Mouse (Mus musculus): ENCODE measurements around the gene Klf17.
"Not testable (repeated sequence)": the region's sequence is repeated elsewhere in the genome, so short reads cannot be mapped to it uniquely, and the experiment has no call there.

The Klf17 gene

GRCm38 (mm10) chr4:117765416-117765815, at the start of gene Klf17:
Gene Klf17, minus strand, starts transcription at chr4:117765648.
- no peak for DNase-seq (ENCODE audit: low spot score)

DNA sequence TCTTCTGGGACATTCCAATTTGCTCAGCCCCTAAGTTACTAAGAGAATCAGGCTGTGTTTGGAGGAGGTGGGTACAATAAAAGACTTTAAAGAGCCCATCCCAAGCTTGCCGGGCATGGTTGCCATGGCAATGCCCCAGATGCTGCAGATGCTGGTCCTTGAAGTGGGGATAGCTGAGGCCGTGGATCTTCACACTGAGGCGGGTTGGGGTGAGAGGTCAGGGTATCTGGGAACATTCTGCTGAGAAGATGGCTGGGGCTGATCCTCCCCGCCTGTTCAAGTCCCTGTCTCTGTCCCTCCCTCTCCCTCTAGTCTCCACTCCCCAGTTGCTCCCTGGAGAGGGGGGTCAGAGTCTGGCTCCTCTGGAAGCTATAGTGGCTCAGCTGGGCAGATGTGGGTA, 48.9 kb upstream of the Klf17 start:
- DNase-seq (ENCODE audit: low spot score), result peak; percentile 41

GRCm38 (mm10) chr4:117813591-117814192, 48.2 kb upstream of the Klf17 start:
- peak; percentile 16 for DNase-seq (ENCODE audit: low spot score)

DNA sequence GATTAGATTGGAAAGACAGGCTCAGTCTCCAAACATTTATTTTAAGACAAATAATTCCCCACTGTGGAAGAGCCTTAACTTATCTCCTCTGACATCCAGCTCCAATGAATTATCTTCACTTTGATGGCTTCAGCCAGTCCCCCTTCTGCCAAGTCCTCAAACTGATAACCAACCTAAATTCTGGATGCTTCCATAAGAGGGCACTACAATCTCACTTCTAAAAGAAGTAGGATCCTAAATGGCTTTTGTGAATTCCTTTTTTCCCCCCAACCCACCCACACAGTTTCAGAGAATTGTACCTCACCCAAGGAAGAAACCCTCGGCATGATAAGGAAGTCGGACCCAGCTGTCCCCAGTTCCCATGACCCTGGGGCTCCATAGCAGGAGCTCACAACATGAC, 45.5 kb upstream of the Klf17 start:
- DNase-seq (ENCODE audit: low spot score), result peak; percentile 24

- no peak for DNase-seq (ENCODE audit: low spot score)
Observed at GRCm38 (mm10) chr4:117806992-117807391, 41.5 kb upstream of the Klf17 start.

GRCm38 (mm10) chr4:117799904-117800303, 34.5 kb upstream of the Klf17 start:
- DNase-seq (ENCODE audit: low spot score), result no peak

DNA sequence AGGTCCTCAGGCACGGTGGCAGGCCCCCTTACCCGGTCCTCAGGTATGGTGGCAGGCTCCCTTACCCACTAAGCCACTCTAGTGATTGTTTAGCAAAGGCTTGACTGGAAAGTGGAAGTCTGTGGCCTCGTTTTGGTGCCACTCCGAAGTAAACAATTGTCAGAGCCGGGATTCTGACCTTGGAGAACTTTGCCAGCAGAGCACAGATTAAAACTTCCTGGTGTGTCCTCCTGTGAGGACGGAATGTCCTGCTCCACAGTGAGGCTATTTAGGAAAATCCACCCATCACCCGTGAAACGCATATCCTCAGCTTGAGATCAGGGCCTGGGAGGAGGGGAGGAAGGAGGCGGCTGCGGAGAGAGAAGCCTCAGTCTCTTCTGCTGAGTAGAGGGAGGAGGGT, 22.9 kb upstream of the Klf17 start:
- DNase-seq (ENCODE audit: low spot score), result no peak

GRCm38 (mm10) chr4:117786963-117787362, 21.5 kb upstream of the Klf17 start:
- peak; percentile 11 for DNase-seq (ENCODE audit: low spot score)

- DNase-seq (ENCODE audit: low spot score), result no peak
Observed at GRCm38 (mm10) chr4:117782908-117783307, 17.5 kb upstream of the Klf17 start.

DNA sequence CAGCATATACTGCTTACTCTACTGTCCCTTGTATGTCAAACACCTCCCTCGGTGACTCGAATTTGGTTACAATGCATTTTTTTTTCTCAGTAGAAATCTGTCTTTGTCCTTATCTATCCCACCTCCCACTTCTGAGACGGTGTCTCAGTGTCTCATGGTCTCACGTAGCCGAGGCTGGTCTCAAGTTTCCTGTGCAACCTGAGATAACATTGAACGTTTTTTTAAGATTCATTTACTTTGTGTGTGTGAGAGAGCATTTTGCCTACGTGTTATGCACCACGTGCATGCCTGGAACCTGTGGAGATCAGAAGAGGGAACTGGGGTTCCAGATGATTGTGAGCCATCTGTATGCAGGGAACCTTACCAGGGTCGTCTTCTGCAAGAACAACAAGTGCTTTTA, 7.5 kb upstream of the Klf17 start:
- no peak for DNase-seq (ENCODE audit: low spot score)

- DNase-seq (ENCODE audit: low spot score), result peak; percentile 84
Observed at GRCm38 (mm10) chr4:117770935-117771334, 5.5 kb upstream of the Klf17 start.

- no peak for DNase-seq (ENCODE audit: low spot score)
Observed at GRCm38 (mm10) chr4:117760151-117760550, 5.3 kb downstream of the Klf17 start.

- not testable (repeated sequence) for DNase-seq (ENCODE audit: low spot score)
Observed at GRCm38 (mm10) chr4:117752469-117752868, 13.0 kb downstream of the Klf17 start.

DNA sequence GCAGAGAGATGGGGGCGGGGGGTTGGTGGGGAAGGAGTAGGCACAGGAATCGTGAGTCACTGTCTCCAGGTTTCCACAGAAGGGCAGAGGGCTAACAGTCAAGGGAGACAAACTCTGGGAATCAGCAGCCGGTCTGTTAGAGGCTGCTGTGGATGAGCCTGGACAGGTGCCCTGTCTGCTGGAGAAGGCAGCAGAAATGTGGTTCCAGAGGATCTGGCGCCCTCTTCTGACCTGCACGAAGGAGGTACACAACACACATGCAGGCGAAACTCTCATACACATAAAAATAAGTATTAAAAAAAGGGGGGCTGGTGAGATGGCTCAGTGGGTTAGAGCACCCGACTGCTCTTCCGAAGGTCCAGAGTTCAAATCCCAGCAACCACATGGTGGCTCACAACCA, 27.9 kb downstream of the Klf17 start:
- peak; percentile 10 for DNase-seq (ENCODE audit: low spot score)

GRCm38 (mm10) chr4:117731926-117732325, 33.5 kb downstream of the Klf17 start:
- no peak for DNase-seq (ENCODE audit: low spot score)

DNA sequence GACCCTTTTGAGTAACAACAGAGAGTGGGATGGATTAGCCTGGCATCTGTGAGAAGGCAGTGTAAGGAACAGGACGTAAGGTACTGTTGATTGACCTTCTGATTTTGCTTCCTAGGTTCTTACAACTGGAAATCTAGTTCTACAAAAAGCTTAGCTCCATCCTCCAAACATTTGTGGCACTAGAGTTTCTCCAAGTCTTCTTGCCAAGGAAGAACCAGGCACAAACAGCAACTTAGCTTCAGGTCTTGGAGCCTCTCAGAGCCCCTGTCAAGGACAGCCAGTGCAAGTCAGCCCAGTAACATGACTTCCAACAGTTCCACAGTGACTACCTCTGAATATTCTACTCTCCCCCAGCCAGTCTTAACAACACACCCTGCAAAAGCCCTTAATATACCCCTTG, 41.3 kb downstream of the Klf17 start, which contains the start of gene Gm12845:
TSS of gene Gm12845 (plus strand) at position 301 of the 400 bp plus-strand sequence.
- DNase-seq (ENCODE audit: low spot score), result no peak

DNA sequence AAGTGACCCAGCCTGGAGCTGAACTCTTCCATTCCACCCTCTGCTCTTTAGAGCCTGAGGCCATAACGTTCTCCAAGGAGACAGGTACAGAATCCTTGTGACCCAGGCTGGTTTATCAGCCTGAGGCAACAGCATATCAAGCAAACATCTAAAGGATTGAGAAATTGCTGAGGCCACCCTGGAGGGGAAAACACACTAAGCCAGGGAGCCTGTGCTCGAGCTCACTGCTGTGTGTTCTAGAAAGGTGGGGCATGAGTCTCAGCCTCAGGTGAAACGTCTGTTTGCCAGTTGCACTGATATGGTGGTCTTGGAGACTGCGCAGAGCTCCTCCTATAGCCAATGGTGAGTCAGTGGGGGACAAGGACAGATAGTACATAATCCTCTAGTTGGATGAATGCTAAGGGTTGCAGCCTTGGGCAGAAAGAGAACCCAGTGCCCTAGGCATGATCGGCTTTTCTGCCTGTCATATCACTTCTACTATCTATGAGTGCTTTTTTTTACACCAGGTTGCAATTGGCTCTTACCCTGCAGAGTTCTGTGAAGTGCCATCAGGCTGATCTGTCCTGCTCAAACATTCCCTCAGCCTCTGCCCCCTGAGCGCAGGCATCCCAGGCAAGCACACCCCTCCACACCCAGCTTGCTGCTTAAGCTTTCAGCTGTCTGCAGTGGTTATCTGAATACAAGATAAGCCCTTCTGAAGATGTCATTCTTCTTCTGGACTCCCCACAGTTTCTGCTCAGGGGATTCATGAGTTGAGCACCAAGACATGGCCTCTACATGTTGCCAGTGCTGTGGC, 51.9 kb downstream of the Klf17 start:
- no peak for DNase-seq (ENCODE audit: low spot score)

GRCm38 (mm10) chr4:117712314-117712713, 53.1 kb downstream of the Klf17 start:
- no peak for DNase-seq (ENCODE audit: low spot score)

DNA sequence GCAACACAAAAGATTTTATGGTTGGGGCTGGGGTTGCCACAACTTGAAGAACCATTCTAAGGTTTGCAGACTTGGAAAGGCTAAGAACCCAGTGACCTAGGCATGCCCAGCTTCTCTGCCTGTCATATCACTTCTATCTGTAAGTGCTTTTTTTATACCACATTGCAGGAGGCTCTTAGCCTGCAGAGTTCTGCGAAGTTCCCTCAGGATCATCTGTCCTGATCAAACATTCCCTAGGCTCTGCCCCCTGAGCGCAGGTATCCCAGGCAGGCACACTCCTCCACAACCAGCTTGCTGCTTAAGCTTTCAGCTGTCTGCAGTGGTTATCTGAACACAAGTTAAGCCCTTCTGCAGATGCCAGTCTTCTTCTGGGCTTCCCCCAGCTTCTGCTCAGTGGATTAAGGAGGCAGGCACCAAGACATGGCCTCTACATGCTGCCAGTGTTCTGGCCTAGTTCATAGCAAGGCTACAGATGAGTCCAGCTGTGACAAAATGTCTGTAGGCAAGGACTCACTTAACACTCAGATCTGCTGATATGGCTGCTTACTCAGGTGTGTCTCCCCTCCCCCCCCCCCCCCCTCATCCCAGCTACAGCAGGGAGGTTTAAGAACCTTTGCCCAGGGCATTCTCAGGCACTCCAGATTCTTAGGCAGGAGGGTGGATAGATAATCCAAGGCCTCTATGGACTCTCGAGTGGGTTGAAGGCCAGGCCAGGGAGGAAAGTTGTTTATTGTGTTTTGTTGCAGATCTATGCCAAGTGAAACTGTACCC, 56.5 kb downstream of the Klf17 start:
- no peak for DNase-seq (ENCODE audit: low spot score)
